Mouse (Mus musculus): ENCODE measurements at regions not wholly inside any gene's neighbourhood (a gene's known extent, or its start where the extent isn't known, plus 50 kb on each side); places are given as distances from the start of the nearest gene placed in this dataset.
A peak's percentile ranks its signal among the peaks of the same experiment; 100 is the strongest.

GRCm38 (mm10) chr1:169332165-169332564 lies 199.1 kb downstream of the Nuf2 start:
- Histone ChIP-seq H3K9me3 (ENCODE audit: control insufficient read depth, low read length) (no peaks in the 10 kb centered on the region), H3K36me3 (ENCODE audit: control insufficient read depth, insufficient read depth, low read length) (no peaks in the 10 kb centered on the region), H3K27me3 (ENCODE audit: control insufficient read depth, insufficient read depth, low read length) (no peaks in the 10 kb centered on the region), H3K4me3 (ENCODE audit: control insufficient read depth in 1 of 2, insufficient read depth in 1 of 2, low read depth in 1 of 2, low read length in 2 of 2) (no peak overlapping the region), H3K4me1 (ENCODE audit: control insufficient read depth in 2 of 2, insufficient read depth in 2 of 2, low read length in 2 of 2) (no peaks in the 10 kb centered on the region), H3K4me2 (ENCODE audit: low read length) (no peak overlapping the region), H3K27ac (replicated peaks in 1 of 2; ENCODE audit: control insufficient read depth in 1 of 2, insufficient read depth in 1 of 2, low read depth in 2 of 2, low read length in 2 of 2) (no peak overlapping the region), H3K9ac (ENCODE audit: low read length) (no peak overlapping the region)
- ATAC-seq (ENCODE audit: insufficient number of reproducible peaks, insufficient read depth, low FRiP score, low read depth): no peak
- WGBS: 76% methylated on average over 5 of the region's 5 CpGs

GRCm38 (mm10) chr1:169313241-169313640 lies 218.0 kb downstream of the Nuf2 start:
- Histone ChIP-seq H3K4me1 (ENCODE audit: control insufficient read depth in 2 of 2, insufficient read depth in 2 of 2, low read length in 2 of 2) (no peaks in the 10 kb centered on the region), H3K9ac (ENCODE audit: low read length) (no peak overlapping the region), H3K27me3 (ENCODE audit: control insufficient read depth, insufficient read depth, low read length) (no peaks in the 10 kb centered on the region), H3K27ac (replicated peaks in 1 of 2; ENCODE audit: control insufficient read depth in 1 of 2, insufficient read depth in 1 of 2, low read depth in 2 of 2, low read length in 2 of 2) (no peak overlapping the region), H3K36me3 (ENCODE audit: control insufficient read depth, insufficient read depth, low read length) (no peaks in the 10 kb centered on the region), H3K4me2 (ENCODE audit: low read length) (no peak overlapping the region), H3K9me3 (ENCODE audit: control insufficient read depth, low read length) (no peaks in the 10 kb centered on the region), H3K4me3 (ENCODE audit: control insufficient read depth in 1 of 2, insufficient read depth in 1 of 2, low read depth in 1 of 2, low read length in 2 of 2) (no peak overlapping the region)
- WGBS: 75% methylated on average over 8 of the region's 8 CpGs
- no peak for ATAC-seq (ENCODE audit: insufficient number of reproducible peaks, insufficient read depth, low FRiP score, low read depth)

- no peak for ATAC-seq (ENCODE audit: insufficient number of reproducible peaks, insufficient read depth, low FRiP score, low read depth)
- H3K27me3 ChIP-seq (ENCODE audit: control insufficient read depth, insufficient read depth, low read length): no peaks in the 10 kb centered on the region
- H3K36me3 ChIP-seq (ENCODE audit: control insufficient read depth, insufficient read depth, low read length): no peaks in the 10 kb centered on the region
- H3K4me1 ChIP-seq (ENCODE audit: control insufficient read depth in 2 of 2, insufficient read depth in 2 of 2, low read length in 2 of 2): no peaks in the 10 kb centered on the region
- H3K4me3 ChIP-seq (ENCODE audit: control insufficient read depth in 1 of 2, insufficient read depth in 1 of 2, low read depth in 1 of 2, low read length in 2 of 2): no peak overlapping the region
- no peaks in the 10 kb centered on the region for H3K9me3 ChIP-seq (ENCODE audit: control insufficient read depth, low read length)
- no peak overlapping the region for H3K9ac ChIP-seq (ENCODE audit: low read length)
- 94% methylated on average over 5 of the region's 5 CpGs for WGBS
- no peak overlapping the region for H3K27ac ChIP-seq (replicated peaks in 1 of 2; ENCODE audit: control insufficient read depth in 1 of 2, insufficient read depth in 1 of 2, low read depth in 2 of 2, low read length in 2 of 2)
- H3K4me2 ChIP-seq (ENCODE audit: low read length): no peak overlapping the region
Measured at GRCm38 (mm10) chr1:169283440-169283839, 247.8 kb downstream of the Nuf2 start.

- Histone ChIP-seq H3K27me3 (ENCODE audit: control insufficient read depth, insufficient read depth, low read length) (peaks cover 3% of the 10 kb centered on the region; the same call in 1 of the 2 replicates), H3K9me3 (ENCODE audit: control insufficient read depth, low read length) (no peaks in the 10 kb centered on the region), H3K27ac (replicated peaks in 1 of 2; ENCODE audit: control insufficient read depth in 1 of 2, insufficient read depth in 1 of 2, low read depth in 2 of 2, low read length in 2 of 2) (no peak overlapping the region), H3K9ac (ENCODE audit: low read length) (no peak overlapping the region), H3K4me3 (ENCODE audit: control insufficient read depth in 1 of 2, insufficient read depth in 1 of 2, low read depth in 1 of 2, low read length in 2 of 2) (no peak overlapping the region), H3K4me2 (ENCODE audit: low read length) (no peak overlapping the region), H3K36me3 (ENCODE audit: control insufficient read depth, insufficient read depth, low read length) (no peaks in the 10 kb centered on the region), H3K4me1 (ENCODE audit: control insufficient read depth in 2 of 2, insufficient read depth in 2 of 2, low read length in 2 of 2) (peaks cover 0 to 7% of the 10 kb centered on the region in 2 experiments; a peak in 2 of 4 replicates)
- WGBS: 67% methylated on average over 4 of the region's 4 CpGs
- ATAC-seq (ENCODE audit: insufficient number of reproducible peaks, insufficient read depth, low FRiP score, low read depth): no peak
Measured at GRCm38 (mm10) chr1:169270750-169271149, 260.5 kb downstream of the Nuf2 start.

GRCm38 (mm10) chr1:169263984-169264660 lies 267.1 kb downstream of the Nuf2 start:
- no peak for ATAC-seq (ENCODE audit: insufficient number of reproducible peaks, insufficient read depth, low FRiP score, low read depth)
- Histone ChIP-seq H3K4me2 (ENCODE audit: low read length) (no peak overlapping the region), H3K36me3 (ENCODE audit: control insufficient read depth, insufficient read depth, low read length) (no peaks in the 10 kb centered on the region), H3K9me3 (ENCODE audit: control insufficient read depth, low read length) (no peaks in the 10 kb centered on the region), H3K4me3 (ENCODE audit: control insufficient read depth in 1 of 2, insufficient read depth in 1 of 2, low read depth in 1 of 2, low read length in 2 of 2) (no peak overlapping the region), H3K27me3 (ENCODE audit: control insufficient read depth, insufficient read depth, low read length) (no peaks in the 10 kb centered on the region), H3K27ac (replicated peaks in 1 of 2; ENCODE audit: control insufficient read depth in 1 of 2, insufficient read depth in 1 of 2, low read depth in 2 of 2, low read length in 2 of 2) (no peak overlapping the region), H3K9ac (ENCODE audit: low read length) (no peak overlapping the region), H3K4me1 (ENCODE audit: control insufficient read depth in 2 of 2, insufficient read depth in 2 of 2, low read length in 2 of 2) (no peaks in the 10 kb centered on the region)
- WGBS: 82% methylated on average over 5 of the region's 5 CpGs

- no peaks in the 10 kb centered on the region for H3K9me3 ChIP-seq (ENCODE audit: control insufficient read depth, low read length)
- WGBS: 54% methylated on average over 7 of the region's 7 CpGs
- no peak overlapping the region for H3K4me2 ChIP-seq (ENCODE audit: low read length)
- peaks cover 2 to 14% of the 10 kb centered on the region in 2 experiments; a peak in 2 of 4 replicates for H3K4me1 ChIP-seq (ENCODE audit: control insufficient read depth in 2 of 2, insufficient read depth in 2 of 2, low read length in 2 of 2)
- no peak overlapping the region for H3K4me3 ChIP-seq (ENCODE audit: control insufficient read depth in 1 of 2, insufficient read depth in 1 of 2, low read depth in 1 of 2, low read length in 2 of 2)
- ATAC-seq (ENCODE audit: insufficient number of reproducible peaks, insufficient read depth, low FRiP score, low read depth): no peak
- H3K27ac ChIP-seq (replicated peaks in 1 of 2; ENCODE audit: control insufficient read depth in 1 of 2, insufficient read depth in 1 of 2, low read depth in 2 of 2, low read length in 2 of 2): no peak overlapping the region
- no peak overlapping the region for H3K9ac ChIP-seq (ENCODE audit: low read length)
- H3K27me3 ChIP-seq (ENCODE audit: control insufficient read depth, insufficient read depth, low read length): peaks cover 33% of the 10 kb centered on the region
- no peaks in the 10 kb centered on the region for H3K36me3 ChIP-seq (ENCODE audit: control insufficient read depth, insufficient read depth, low read length)
Measured at GRCm38 (mm10) chr1:169254250-169254937, 276.9 kb downstream of the Nuf2 start.

GRCm38 (mm10) chr1:169252189-169252588 lies 279.1 kb downstream of the Nuf2 start:
- WGBS: 10% methylated on average over 2 of the region's 2 CpGs
- Histone ChIP-seq H3K36me3 (ENCODE audit: control insufficient read depth, insufficient read depth, low read length) (no peaks in the 10 kb centered on the region), H3K4me1 (ENCODE audit: control insufficient read depth in 2 of 2, insufficient read depth in 2 of 2, low read length in 2 of 2) (peaks cover 6 to 22% of the 10 kb centered on the region in 2 experiments; a peak in 3 of 4 replicates), H3K27me3 (ENCODE audit: control insufficient read depth, insufficient read depth, low read length) (peaks cover 24% of the 10 kb centered on the region), H3K9ac (ENCODE audit: low read length) (no peak overlapping the region), H3K9me3 (ENCODE audit: control insufficient read depth, low read length) (no peaks in the 10 kb centered on the region), H3K4me3 (ENCODE audit: control insufficient read depth in 1 of 2, insufficient read depth in 1 of 2, low read depth in 1 of 2, low read length in 2 of 2) (no peak overlapping the region), H3K27ac (replicated peaks in 1 of 2; ENCODE audit: control insufficient read depth in 1 of 2, insufficient read depth in 1 of 2, low read depth in 2 of 2, low read length in 2 of 2) (no peak overlapping the region), H3K4me2 (ENCODE audit: low read length) (no peak overlapping the region)
- ATAC-seq (ENCODE audit: insufficient number of reproducible peaks, insufficient read depth, low FRiP score, low read depth): peak; percentile 66; the same call in 1 of the 2 replicates
